Mouse (Mus musculus) liver, adult 2 months (tissue): ENCODE measurements around the gene Gm21312.

Source experiments
- CTCF ChIP-seq: fragments of 200-500 bp; IDR thresholded peaks from 2 replicates; pipeline ENCODE4 v1.5.1; 2011; ENCODE audit warnings: low read depth, low read length, control low read depth
- POLR2A ChIP-seq: fragments of 200-500 bp; IDR thresholded peaks from 2 replicates; pipeline ENCODE4 v1.6.1; 2011; ENCODE audit warnings: low read length, control low read depth; ENCODE audit not compliant: insufficient read depth; ENCODE audit errors: extremely low read depth

GRCm38 (mm10) chr10:104220303-104221021 lies 43.6 kb downstream of the Gm21312 start:
- TF ChIP-seq CTCF (no peak), POLR2A (no peak)
